Mouse (Mus musculus) ES-Bruce4 (cell line): ENCODE results near the gene Snip1.

Source experiments
- CTCF ChIP-seq: IDR thresholded peaks from one replicate; pipeline ENCODE4 v1.8.1; 2011; ENCODE audit warnings: low read depth, low read length
- EP300 ChIP-seq: IDR thresholded peaks from 2 replicates; pipeline ENCODE4 v1.6.1; 2011; ENCODE audit warnings: low read depth, low read length; ENCODE audit not compliant: insufficient read depth

- TF ChIP-seq CTCF: no peak
- TF ChIP-seq EP300: no peak
Measured at GRCm38 (mm10) chr4:125117902-125118320, 51.4 kb downstream of the Snip1 start.
